In genomic region chr2:127983301-127983700, GRCm38 (mm10) we compare ENCODE assay signal across 26 mouse cellular contexts.
A peak's percentile ranks its signal among the peaks of the same experiment; 100 is the strongest.
DNase-seq lines count a peak whose midpoint lies in the region; ATAC-seq lines count a peak whose summit lies in the region.
"Had no signal": no experiment of that assay in that cellular context is flagged by ENCODE, and none has a peak within 500 bp of the region (broad histone marks: within the 10 kb centered on the region; RNA-seq: fewer than 3 reads in every experiment).

No protein-coding gene starts in this region.

- 76% methylated on average over 4 of the region's 4 CpGs for WGBS in intestine, embryonic 14.5 days
- WGBS in intestine, embryonic 15.5 days = 74% methylated on average over 4 of the region's 4 CpGs

- H3K9ac ChIP-seq in intestine, embryonic 14.5 days (ENCODE audit: low read length) = no peak overlapping the region
- H3K9ac ChIP-seq in intestine, embryonic 15.5 days = no peak overlapping the region
- H3K9ac ChIP-seq: forebrain, embryonic 13.5 days; heart, embryonic 13.5 days; hindbrain, embryonic 13.5 days; kidney, embryonic 15.5 days had no signal

- H3K27ac ChIP-seq in intestine, embryonic 14.5 days (ENCODE audit: low read depth) = no peak overlapping the region
- no peak overlapping the region for H3K27ac ChIP-seq in intestine, embryonic 15.5 days
- H3K27ac ChIP-seq: forebrain, embryonic 10.5 days; forebrain, embryonic 13.5 days; gastrocnemius, adult 2 months; heart, adult 2 months; heart, embryonic 13.5 days; hindbrain, embryonic 10.5 days; hindbrain, embryonic 13.5 days; kidney, embryonic 15.5 days had no signal

- H3K9me3 ChIP-seq in intestine, embryonic 14.5 days (ENCODE audit: control insufficient read depth, low read length) = no peaks in the 10 kb centered on the region
- no peaks in the 10 kb centered on the region for H3K9me3 ChIP-seq in intestine, embryonic 15.5 days
- H3K9me3 ChIP-seq: forebrain, embryonic 10.5 days; forebrain, embryonic 13.5 days; heart, embryonic 13.5 days; hindbrain, embryonic 10.5 days; hindbrain, embryonic 13.5 days; kidney, embryonic 15.5 days had no signal

- H3K4me3 ChIP-seq in intestine, embryonic 14.5 days (ENCODE audit: low read depth, low read length) = no peak overlapping the region
- no peak overlapping the region for H3K4me3 ChIP-seq in intestine, embryonic 15.5 days (replicated peaks)
- H3K4me3 ChIP-seq: forebrain, embryonic 10.5 days; forebrain, embryonic 13.5 days; gastrocnemius, adult 2 months; heart, adult 2 months; heart, embryonic 13.5 days; hindbrain, embryonic 10.5 days; hindbrain, embryonic 13.5 days; kidney, embryonic 15.5 days had no signal

- peak; percentile 18 for DNase-seq in adrenal gland, postnatal 14 days
- no peak for DNase-seq in adrenal gland, postnatal 10 days
- DNase-seq in heart, adult 11 months = peak; percentile 58
- no peak for DNase-seq in heart, adult 9 months (ENCODE audit: low spot score in 2 of 2)
- peak; percentile 52 for DNase-seq in intestine, embryonic 14.5 days (ENCODE audit: low spot score)
- no peak for DNase-seq in cerebellum, adult 11-12 months
- DNase-seq: cerebellum, adult 18-20 months; cerebellum, adult 9-10 months; cerebellum, postnatal 14 days; gastrocnemius, adult 2 months; gastrocnemius, postnatal 14 days; heart, adult 2 months; kidney, adult 2 months; kidney, postnatal 10 days had no signal

- no peak overlapping the region for H3K4me2 ChIP-seq in intestine, embryonic 14.5 days (ENCODE audit: low read length)
- H3K4me2 ChIP-seq in intestine, embryonic 15.5 days (replicated peaks) = no peak overlapping the region
- H3K4me2 ChIP-seq: forebrain, embryonic 13.5 days; heart, embryonic 13.5 days; hindbrain, embryonic 13.5 days; kidney, embryonic 15.5 days had no signal

- no peaks in the 10 kb centered on the region for H3K36me3 ChIP-seq in intestine, embryonic 14.5 days (ENCODE audit: control insufficient read depth, insufficient read depth, low read length)
- no peaks in the 10 kb centered on the region for H3K36me3 ChIP-seq in intestine, embryonic 15.5 days
- H3K36me3 ChIP-seq: forebrain, embryonic 10.5 days; heart, embryonic 13.5 days; hindbrain, embryonic 10.5 days; hindbrain, embryonic 13.5 days; kidney, embryonic 15.5 days had no signal

- H3K4me1 ChIP-seq in intestine, embryonic 14.5 days (replicated peaks; ENCODE audit: control insufficient read depth, insufficient read depth, low read length) = no peaks in the 10 kb centered on the region
- H3K4me1 ChIP-seq in intestine, embryonic 15.5 days (replicated peaks) = peaks cover 5% of the 10 kb centered on the region; the same call in 1 of the 2 replicates
- H3K4me1 ChIP-seq: forebrain, embryonic 13.5 days; hindbrain, embryonic 10.5 days; hindbrain, embryonic 13.5 days; kidney, embryonic 15.5 days had no signal

- ATAC-seq in intestine, embryonic 14.5 days (replicated peaks; ENCODE audit: low FRiP score, low TSS enrichment, low read depth) = no peak
- no peak for ATAC-seq in intestine, embryonic 15.5 days
- ATAC-seq: activated CD4-positive, CD25-positive, alpha-beta regulatory T cell, adult 4 months; CD4-positive, CD25-positive, alpha-beta regulatory T cell, adult 4 months; forebrain, embryonic 13.5 days; forebrain, embryonic 16.5 days; hindbrain, embryonic 16.5 days; intestine, postnatal 0 days had no signal

- no peaks in the 10 kb centered on the region for H3K27me3 ChIP-seq in intestine, embryonic 14.5 days (replicated peaks; ENCODE audit: control insufficient read depth, insufficient read depth, low read length)
- H3K27me3 ChIP-seq in intestine, embryonic 15.5 days (replicated peaks) = no peaks in the 10 kb centered on the region
- H3K27me3 ChIP-seq: forebrain, embryonic 13.5 days; hindbrain, embryonic 13.5 days; kidney, embryonic 15.5 days had no signal

Comparison
In these comparisons a context has a peak if more than half of its experiments do, and no peak if none do; other contexts are left out.
1. DNase-seq: peak in adrenal gland, postnatal 14 days (single experiment), heart, adult 11 months (single experiment) and intestine, embryonic 14.5 days (single experiment); none in adrenal gland, postnatal 10 days (single experiment), heart, adult 9 months (0 of 2) and cerebellum, adult 11-12 months (single experiment).